Mouse (Mus musculus): ENCODE measurements around the gene E2f8. TPM values are rescaled to one million over a fixed set of nuclear protein-coding genes. Genes with fewer than 3 reads are reported as not detected.

Gene E2f8
- polyA plus RNA-seq, 1 experiment from 2014 or later, result 22.9 TPM

GRCm38 (mm10) chr7:48847820-48848650 is 33.4 kb downstream of the E2f8 start, which contains the start of gene Csrp3:
TSS of gene Csrp3 (minus strand) at chr7:48848033.
- Histone ChIP-seq H3K27ac (no peak within 1 kb of the TSS), H3K9me3 (replicated peaks) (no peaks in the 10 kb centered on the region), H3K4me1 (peaks cover 4% of the 10 kb centered on the region; the same call in 1 of the 2 replicates), H3K4me2 (no peak within 1 kb of the TSS), H3K9ac (no peak within 1 kb of the TSS), H3K27me3 (no peaks in the 10 kb centered on the region), H3K4me3 (replicated peaks) (no peak within 1 kb of the TSS), H3K36me3 (no peaks in the 10 kb centered on the region)
- ATAC-seq (replicated peaks; ENCODE audit: low FRiP score), result no peak
- WGBS, result 65% methylated on average over 11 of the region's 11 CpGs

- 71% methylated on average over 6 of the region's 6 CpGs for WGBS
- ATAC-seq (replicated peaks; ENCODE audit: low FRiP score), result no peak
- no peak overlapping the region for H3K4me3 ChIP-seq (replicated peaks)
- H3K9ac ChIP-seq, result no peak overlapping the region
- no peaks in the 10 kb centered on the region for H3K9me3 ChIP-seq (replicated peaks)
- H3K27ac ChIP-seq, result no peak overlapping the region
- H3K4me1 ChIP-seq, result peaks cover 4% of the 10 kb centered on the region; the same call in 1 of the 2 replicates
- H3K27me3 ChIP-seq, result no peaks in the 10 kb centered on the region
- no peaks in the 10 kb centered on the region for H3K36me3 ChIP-seq
- H3K4me2 ChIP-seq, result no peak overlapping the region
These were observed 34.6 kb downstream of the E2f8 start for GRCm38 (mm10) chr7:48846755-48847154.

- Histone ChIP-seq H3K27ac (no peak overlapping the region), H3K4me2 (no peak overlapping the region), H3K27me3 (no peaks in the 10 kb centered on the region), H3K36me3 (no peaks in the 10 kb centered on the region), H3K4me3 (replicated peaks) (no peak overlapping the region), H3K4me1 (peaks cover 4% of the 10 kb centered on the region; the same call in 1 of the 2 replicates), H3K9ac (no peak overlapping the region), H3K9me3 (replicated peaks) (no peaks in the 10 kb centered on the region)
- ATAC-seq (replicated peaks; ENCODE audit: low FRiP score), result peak; percentile 69; the same call in 1 of the 2 replicates
- 61% methylated on average over 12 of the region's 12 CpGs for WGBS
These were observed 36.0 kb downstream of the E2f8 start for GRCm38 (mm10) chr7:48845213-48845973.

GRCm38 (mm10) chr7:48843541-48843940 is 37.9 kb downstream of the E2f8 start:
- H3K4me1 ChIP-seq, result peaks cover 4% of the 10 kb centered on the region; the same call in 1 of the 2 replicates
- H3K9ac ChIP-seq, result no peak overlapping the region
- no peak overlapping the region for H3K4me2 ChIP-seq
- no peaks in the 10 kb centered on the region for H3K9me3 ChIP-seq (replicated peaks)
- WGBS, result 91% methylated on average over 5 of the region's 5 CpGs
- H3K27me3 ChIP-seq, result no peaks in the 10 kb centered on the region
- H3K27ac ChIP-seq, result no peak overlapping the region
- no peak for ATAC-seq (replicated peaks; ENCODE audit: low FRiP score)
- H3K4me3 ChIP-seq (replicated peaks), result no peak overlapping the region
- no peaks in the 10 kb centered on the region for H3K36me3 ChIP-seq

- no peak overlapping the region for H3K4me3 ChIP-seq (replicated peaks)
- H3K9me3 ChIP-seq (replicated peaks), result no peaks in the 10 kb centered on the region
- WGBS, result 65% methylated on average over 3 of the region's 3 CpGs
These were observed 39.0 kb downstream of the E2f8 start for GRCm38 (mm10) chr7:48842353-48842752.

GRCm38 (mm10) chr7:48841538-48841937 is 39.9 kb downstream of the E2f8 start:
- no peaks in the 10 kb centered on the region for H3K27me3 ChIP-seq
- ATAC-seq (replicated peaks; ENCODE audit: low FRiP score), result no peak
- no peaks in the 10 kb centered on the region for H3K36me3 ChIP-seq
- WGBS, result 54% methylated on average over 4 of the region's 4 CpGs
- H3K27ac ChIP-seq, result no peak overlapping the region
- no peak overlapping the region for H3K4me2 ChIP-seq
- H3K4me3 ChIP-seq (replicated peaks), result no peak overlapping the region
- no peaks in the 10 kb centered on the region for H3K9me3 ChIP-seq (replicated peaks)
- peaks cover 4% of the 10 kb centered on the region; the same call in 1 of the 2 replicates for H3K4me1 ChIP-seq
- no peak overlapping the region for H3K9ac ChIP-seq

More at GRCm38 (mm10) chr7:48842353-48842752, 39.0 kb downstream of the E2f8 start:
- H3K4me2 ChIP-seq, result no peak overlapping the region
- no peak overlapping the region for H3K9ac ChIP-seq
- no peaks in the 10 kb centered on the region for H3K36me3 ChIP-seq
- H3K27me3 ChIP-seq, result no peaks in the 10 kb centered on the region
- no peak for ATAC-seq (replicated peaks; ENCODE audit: low FRiP score)
- no peak overlapping the region for H3K27ac ChIP-seq
- H3K4me1 ChIP-seq, result peaks cover 4% of the 10 kb centered on the region; the same call in 1 of the 2 replicates

GRCm38 (mm10) chr7:48840545-48840944 is 40.9 kb downstream of the E2f8 start:
- no peak overlapping the region for H3K27ac ChIP-seq
- peaks cover 4% of the 10 kb centered on the region; the same call in 1 of the 2 replicates for H3K4me1 ChIP-seq
- H3K36me3 ChIP-seq, result no peaks in the 10 kb centered on the region
- no peaks in the 10 kb centered on the region for H3K27me3 ChIP-seq
- H3K4me2 ChIP-seq, result no peak overlapping the region
- 90% methylated on average over 2 of the region's 2 CpGs for WGBS
- no peak for ATAC-seq (replicated peaks; ENCODE audit: low FRiP score)
- no peak overlapping the region for H3K4me3 ChIP-seq (replicated peaks)
- H3K9me3 ChIP-seq (replicated peaks), result no peaks in the 10 kb centered on the region
- no peak overlapping the region for H3K9ac ChIP-seq

- Histone ChIP-seq H3K27ac (no peak overlapping the region), H3K4me3 (replicated peaks) (no peak overlapping the region), H3K27me3 (no peaks in the 10 kb centered on the region), H3K9ac (no peak overlapping the region), H3K4me2 (no peak overlapping the region), H3K36me3 (no peaks in the 10 kb centered on the region), H3K9me3 (replicated peaks) (no peaks in the 10 kb centered on the region), H3K4me1 (no peaks in the 10 kb centered on the region)
- WGBS, result 75% methylated on average over 2 of the region's 2 CpGs
- ATAC-seq (replicated peaks; ENCODE audit: low FRiP score), result no peak
These were observed 43.0 kb downstream of the E2f8 start for GRCm38 (mm10) chr7:48838434-48838833.

GRCm38 (mm10) chr7:48836949-48837348 is 44.4 kb downstream of the E2f8 start:
- H3K36me3 ChIP-seq, result no peaks in the 10 kb centered on the region
- ATAC-seq (replicated peaks; ENCODE audit: low FRiP score), result no peak

GRCm38 (mm10) chr7:48834989-48835626 is 46.3 kb downstream of the E2f8 start:
- H3K36me3 ChIP-seq, result no peaks in the 10 kb centered on the region
- H3K9ac ChIP-seq, result no peak overlapping the region
- WGBS, result 72% methylated on average over 12 of the region's 12 CpGs
- H3K4me2 ChIP-seq, result no peak overlapping the region
- H3K27me3 ChIP-seq, result no peaks in the 10 kb centered on the region
- H3K4me1 ChIP-seq, result no peaks in the 10 kb centered on the region
- no peak for ATAC-seq (replicated peaks; ENCODE audit: low FRiP score)
- no peaks in the 10 kb centered on the region for H3K9me3 ChIP-seq (replicated peaks)
- H3K27ac ChIP-seq, result no peak overlapping the region
- no peak overlapping the region for H3K4me3 ChIP-seq (replicated peaks)

More at GRCm38 (mm10) chr7:48836949-48837348, 44.4 kb downstream of the E2f8 start:
- Histone ChIP-seq H3K27ac (no peak overlapping the region), H3K4me1 (no peaks in the 10 kb centered on the region), H3K9ac (no peak overlapping the region), H3K9me3 (replicated peaks) (no peaks in the 10 kb centered on the region), H3K27me3 (no peaks in the 10 kb centered on the region), H3K4me3 (replicated peaks) (no peak overlapping the region), H3K4me2 (no peak overlapping the region)
- 69% methylated on average over 6 of the region's 6 CpGs for WGBS

- H3K4me1 ChIP-seq, result no peaks in the 10 kb centered on the region
These were observed 46.9 kb downstream of the E2f8 start for GRCm38 (mm10) chr7:48834371-48834970.

More at GRCm38 (mm10) chr7:48834371-48834970, 46.9 kb downstream of the E2f8 start:
- 68% methylated on average over 4 of the region's 4 CpGs for WGBS
- Histone ChIP-seq H3K4me3 (replicated peaks) (no peak overlapping the region), H3K27me3 (no peaks in the 10 kb centered on the region), H3K36me3 (no peaks in the 10 kb centered on the region), H3K27ac (no peak overlapping the region), H3K4me2 (no peak overlapping the region), H3K9ac (no peak overlapping the region), H3K9me3 (replicated peaks) (no peaks in the 10 kb centered on the region)
- ATAC-seq (replicated peaks; ENCODE audit: low FRiP score), result no peak
